Mouse (Mus musculus) thymus, adult 2 months (tissue): ENCODE results near the gene Hoxd4. TPM values are rescaled to one million over a fixed set of nuclear protein-coding genes. Genes with fewer than 3 reads are reported as not detected.

ENCODE experiments used
- DNase-seq: peaks from one replicate; pipeline ENCODE4 v3.0.0; 2021
- H3K27ac ChIP-seq: fragments of 200-500 bp; 2 replicates; pipeline ENCODE4 v1.5.1; 2012; ENCODE audit warnings: low read length, control low read depth; ENCODE audit not compliant: control insufficient read depth, insufficient read depth
- H3K27me3 ChIP-seq: fragments of 200-500 bp; 2 replicates; pipeline ENCODE4 v1.6.1; 2012; ENCODE audit warnings: mild to moderate bottlenecking, low read length, moderate library complexity, mixed read lengths; ENCODE audit not compliant: control insufficient read depth, insufficient read depth
- H3K36me3 ChIP-seq: fragments of 200-500 bp; 2 replicates; pipeline ENCODE4 v1.6.1; 2012; ENCODE audit warnings: mild to moderate bottlenecking, low read length, moderate library complexity; ENCODE audit not compliant: control insufficient read depth, insufficient read depth
- H3K4me1 ChIP-seq: fragments of 200-500 bp; replicated peaks from 2 replicates; pipeline ENCODE4 v1.6.1; 2012; ENCODE audit warnings: low read length; ENCODE audit not compliant: control insufficient read depth, insufficient read depth
- H3K4me3 ChIP-seq: fragments of 200-500 bp; 2 replicates; pipeline ENCODE4 v1.5.1; 2012; ENCODE audit warnings: mild to moderate bottlenecking, low read length, control low read depth, moderate library complexity; ENCODE audit not compliant: control insufficient read depth, insufficient read depth
- CTCF ChIP-seq: fragments of 200-500 bp; IDR thresholded peaks from 2 replicates; pipeline ENCODE4 v1.5.1; 2012; ENCODE audit warnings: mild to moderate bottlenecking, control low read depth, low read length, moderate library complexity, borderline replicate concordance; ENCODE audit not compliant: control insufficient read depth, poor library complexity, insufficient read depth; ENCODE audit errors: extremely low read depth
- POLR2A ChIP-seq: fragments of 200-500 bp; IDR thresholded peaks from 2 replicates; pipeline ENCODE4 v1.6.1; 2012; ENCODE audit warnings: mild to moderate bottlenecking, low read length, control low read depth, moderate library complexity; ENCODE audit not compliant: control insufficient read depth, poor library complexity, insufficient read depth; ENCODE audit errors: extremely low read depth
- WGBS: fragments of 180-500 bp; shearing (Covaris S2); methylation state at CpG from one replicate; pipeline ENCODE4 v1.1.7; 2018; 5-methylcytosine and 5-hydroxymethylcytosine counted together
- polyA plus RNA-seq: library from polyadenylated mRNA; depleted of rRNA; stranded (reverse); fragments of >200 nt; gene quantifications from 2 replicates; pipeline ENCODE4 v1.2.3, GENCODE M21; 2012

The Hoxd4 gene
- polyA plus RNA-seq, 1 experiment = 2.3 TPM

DNA sequence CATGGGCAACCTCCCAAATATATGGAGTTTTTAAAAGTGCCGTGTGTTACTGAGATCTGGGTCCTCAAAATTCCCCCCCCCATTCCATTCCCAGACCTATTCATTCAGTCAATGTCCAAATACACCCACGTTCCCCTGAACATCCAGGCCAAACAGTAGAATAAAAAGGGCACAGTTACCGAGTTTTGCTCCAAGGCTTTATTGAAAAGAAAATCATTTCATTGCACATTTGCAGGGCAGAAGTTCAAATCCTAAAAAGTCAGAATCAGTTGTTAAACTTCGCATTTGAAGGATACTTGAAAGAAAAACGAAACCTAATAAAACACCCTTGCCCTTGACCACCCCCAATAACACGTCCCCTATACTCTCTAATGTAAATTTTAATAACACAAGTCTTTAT, 8.9 kb upstream of the Hoxd4 start:
- peaks cover 27% of the 10 kb centered on the region for H3K27me3 ChIP-seq
- H3K36me3 ChIP-seq = no peaks in the 10 kb centered on the region
- 53% methylated on average over 6 of the region's 6 CpGs for WGBS
- TF ChIP-seq POLR2A (no peak), CTCF (no peak)
- no peak overlapping the region for H3K4me3 ChIP-seq
- H3K27ac ChIP-seq = no peak overlapping the region
- H3K4me1 ChIP-seq = peaks cover 11% of the 10 kb centered on the region
- DNase-seq = no peak

DNA sequence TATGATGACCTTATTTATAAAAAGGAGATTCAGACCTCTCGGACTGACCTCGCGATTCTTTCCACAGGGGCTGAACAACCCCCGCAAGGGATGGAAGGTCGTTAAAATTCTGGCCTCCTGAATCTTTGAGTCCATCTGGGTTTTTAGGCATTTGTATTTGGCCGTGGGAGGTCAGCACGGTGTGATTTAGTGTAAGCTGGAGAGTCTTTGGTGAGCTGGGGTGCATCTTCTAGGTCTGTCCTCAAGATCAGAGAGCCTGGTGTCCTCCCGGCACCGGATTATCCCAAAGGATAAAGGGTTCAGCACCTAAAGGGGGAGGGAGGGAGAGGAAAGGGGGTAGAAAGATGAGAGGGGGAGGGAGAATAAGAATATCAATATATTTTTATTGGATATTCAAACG, 8.4 kb upstream of the Hoxd4 start:
- Histone ChIP-seq H3K4me3 (no peak overlapping the region), H3K36me3 (no peaks in the 10 kb centered on the region), H3K27ac (no peak overlapping the region), H3K27me3 (peaks cover 22% of the 10 kb centered on the region), H3K4me1 (peaks cover 11% of the 10 kb centered on the region)
- WGBS = 34% methylated on average over 10 of the region's 10 CpGs
- no peak for DNase-seq
- no peak for TF ChIP-seq CTCF
- no peak for TF ChIP-seq POLR2A

DNA sequence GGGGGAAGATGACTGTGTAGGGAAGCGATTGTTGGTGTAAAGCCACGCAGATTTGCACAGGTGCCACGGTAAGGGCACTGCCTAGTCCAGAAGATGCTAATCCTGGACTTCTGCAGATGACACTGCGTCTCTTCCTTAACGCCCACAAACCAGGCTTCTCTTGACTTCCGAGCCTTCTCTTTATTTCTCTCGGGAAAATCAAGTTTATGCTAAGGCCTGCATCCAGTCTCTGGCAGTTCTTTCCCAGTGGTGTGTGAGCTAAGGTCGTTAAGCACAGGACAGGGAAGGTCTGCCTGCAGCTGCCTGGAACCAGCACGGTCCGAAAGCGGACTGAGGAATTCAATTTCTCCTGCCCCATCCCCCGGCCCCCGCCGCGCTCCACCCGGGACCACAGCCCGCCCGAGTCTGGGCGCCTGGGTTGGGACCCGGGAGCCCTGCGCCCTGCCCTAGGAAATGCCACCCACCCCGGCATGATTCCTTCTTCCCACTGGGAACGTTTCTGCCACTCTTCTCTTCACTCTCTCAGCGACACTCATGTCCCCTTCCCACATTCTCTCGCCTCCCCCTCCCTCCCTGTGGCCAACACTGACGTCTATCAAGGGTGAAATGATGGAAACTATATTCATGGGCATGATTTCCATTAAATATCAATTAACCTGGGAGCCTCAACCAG, 7.9 kb upstream of the Hoxd4 start:
- peaks cover 26% of the 10 kb centered on the region for H3K27me3 ChIP-seq
- no peak for DNase-seq
- no peak overlapping the region for H3K27ac ChIP-seq

DNA sequence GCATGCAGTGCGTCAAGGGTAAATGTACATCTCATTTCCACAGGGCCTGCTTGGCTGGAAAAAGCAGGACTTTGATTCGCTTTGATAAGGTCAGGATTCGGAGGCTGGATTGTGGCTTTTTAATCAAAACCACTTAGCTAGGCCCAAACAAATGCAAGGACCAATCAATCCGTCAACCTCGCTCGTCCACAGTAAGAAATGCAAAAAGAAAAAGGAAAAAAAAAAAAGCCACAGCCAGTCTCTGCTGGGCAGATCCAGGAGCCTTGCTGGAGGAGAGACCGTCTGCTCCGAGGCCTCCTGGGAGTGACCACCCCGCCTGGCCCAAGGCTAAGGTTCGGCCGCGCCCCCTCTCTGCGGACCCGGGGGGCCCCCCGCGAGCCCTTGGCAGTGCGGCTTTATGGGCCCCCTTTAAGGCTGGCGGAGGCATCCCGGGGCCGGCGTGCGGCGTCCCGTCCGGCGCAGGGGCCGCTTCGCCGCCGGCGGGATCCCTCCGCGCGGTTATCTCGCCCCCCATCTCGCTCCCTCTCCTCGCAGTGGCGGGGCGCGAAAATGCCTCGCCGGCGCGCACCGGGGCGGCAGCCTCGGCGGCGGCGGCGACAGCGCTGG, 7.2 kb upstream of the Hoxd4 start, which contains the start of gene Hoxd8:
Gene Hoxd8 (plus strand): TSS at position 223 of the 606 bp plus-strand sequence.
- no peak for DNase-seq
- H3K4me3 ChIP-seq = peak within 1 kb of the TSS; percentile 29; the same call in 1 of the 2 replicates
- H3K27me3 ChIP-seq = peaks cover 25% of the 10 kb centered on the region

More for the DNA sequence above, 7.9 kb upstream of the Hoxd4 start:
- no peak overlapping the region for H3K4me3 ChIP-seq
- no peaks in the 10 kb centered on the region for H3K36me3 ChIP-seq
- no peak for TF ChIP-seq POLR2A
- TF ChIP-seq CTCF = no peak
- peaks cover 11% of the 10 kb centered on the region for H3K4me1 ChIP-seq
- WGBS = 17% methylated on average over 26 of the region's 26 CpGs

DNA sequence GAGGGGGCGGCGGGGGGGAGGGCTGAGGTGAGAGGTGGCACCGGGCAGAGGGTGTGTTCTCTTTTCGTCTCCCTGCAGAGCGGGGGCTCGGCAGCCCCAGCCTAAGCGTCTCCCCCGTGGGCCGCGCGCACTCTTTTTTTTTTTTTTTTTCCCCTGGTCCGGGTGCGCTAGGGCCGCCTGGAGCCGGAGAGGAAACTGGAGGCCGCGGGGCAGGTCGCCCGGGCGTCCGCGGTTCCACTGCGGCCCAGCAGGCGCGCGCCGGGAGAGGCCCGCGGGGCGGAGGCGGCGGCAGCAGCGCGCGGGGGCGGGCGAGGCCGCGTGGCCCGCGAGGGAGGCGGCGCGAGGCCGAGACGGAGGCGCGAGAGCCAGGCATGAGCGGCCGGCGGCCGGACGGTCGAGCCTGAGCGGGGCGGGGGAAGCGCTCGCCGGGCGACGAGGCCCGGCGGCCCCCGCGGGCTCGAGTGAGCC, 6.7 kb upstream of the Hoxd4 start:
- TF ChIP-seq CTCF (no peak), POLR2A (no peak)
- Histone ChIP-seq H3K27me3 (peaks cover 22% of the 10 kb centered on the region), H3K36me3 (no peaks in the 10 kb centered on the region), H3K4me1 (peaks cover 11% of the 10 kb centered on the region), H3K27ac (no peak overlapping the region), H3K4me3 (peak overlapping the region; percentile 29; the same call in 1 of the 2 replicates)
- 6% methylated on average over 62 of the region's 66 CpGs for WGBS
- no peak for DNase-seq

More for the DNA sequence above, 7.2 kb upstream of the Hoxd4 start, which contains the start of gene Hoxd8:
- no peaks in the 10 kb centered on the region for H3K36me3 ChIP-seq
- no peak within 1 kb of the TSS for H3K27ac ChIP-seq
- H3K4me1 ChIP-seq = peaks cover 11% of the 10 kb centered on the region
- 5% methylated on average over 52 of the region's 52 CpGs for WGBS
- TF ChIP-seq POLR2A = no peak
- no peak for TF ChIP-seq CTCF

DNA sequence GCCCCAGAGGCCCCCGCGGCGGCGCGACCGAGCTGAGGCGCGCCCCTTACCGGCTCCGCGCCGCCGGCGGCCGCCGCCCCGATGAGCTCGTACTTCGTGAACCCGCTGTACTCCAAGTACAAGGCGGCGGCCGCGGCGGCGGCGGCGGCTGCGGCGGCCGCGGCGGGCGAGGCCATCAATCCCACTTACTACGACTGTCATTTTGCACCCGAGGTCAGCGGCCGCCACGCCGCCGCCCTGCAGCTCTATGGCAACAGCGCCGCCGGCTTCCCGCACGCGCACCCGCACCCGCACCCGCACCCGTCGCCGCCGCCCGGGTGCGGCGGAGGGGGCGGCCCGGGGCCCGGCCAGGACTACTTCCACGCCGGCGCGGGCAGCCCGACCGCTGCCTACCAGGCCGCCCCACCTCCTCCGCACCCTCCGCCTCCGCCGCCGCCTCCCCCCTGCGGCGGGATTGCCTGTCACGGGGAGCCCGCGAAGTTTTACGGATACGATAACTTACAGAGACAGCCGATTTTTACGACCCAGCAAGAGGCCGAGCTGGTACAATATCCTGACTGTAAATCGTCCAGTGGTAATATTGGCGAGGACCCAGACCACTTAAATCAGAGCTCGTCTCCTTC, 6.2 kb upstream of the Hoxd4 start:
- H3K27me3 ChIP-seq = peaks cover 19% of the 10 kb centered on the region
- TF ChIP-seq POLR2A (no peak), CTCF (no peak)
- under 1% methylated on average over 84 of the region's 85 CpGs for WGBS
- no peak overlapping the region for H3K4me3 ChIP-seq
- no peak for DNase-seq
- no peak overlapping the region for H3K27ac ChIP-seq
- peaks cover 11% of the 10 kb centered on the region for H3K4me1 ChIP-seq
- H3K36me3 ChIP-seq = no peaks in the 10 kb centered on the region
